Mouse (Mus musculus) kidney, embryonic 14.5 days (tissue): Measurements from ENCODE around the gene F13a1. TPM values are rescaled to one million over a fixed set of nuclear protein-coding genes. Genes with fewer than 3 reads are reported as not detected.

Experiments used
- ATAC-seq: fragments of 200-750 bp; cut with Nextera tagmentation; 2 replicates; pipeline ENCODE4 v1.8.0; 2017; ENCODE audit warnings: moderate number of reproducible peaks, mild to moderate bottlenecking, moderate TSS enrichment, moderate library complexity; ENCODE audit not compliant: low FRiP score, low TSS enrichment
- H3K27ac ChIP-seq: fragments of 300-500 bp; sonication (generic); 2 replicates; pipeline ENCODE4 v1.5.1; 2014; ENCODE audit warnings: low read depth, mild to moderate bottlenecking, low read length, moderate library complexity, mixed read lengths
- H3K27me3 ChIP-seq: fragments of 300-500 bp; sonication (generic); 2 replicates; pipeline ENCODE4 v1.6.1; 2014; ENCODE audit warnings: mild to moderate bottlenecking, low read length; ENCODE audit not compliant: control insufficient read depth, insufficient read depth
- H3K36me3 ChIP-seq: fragments of 300-500 bp; sonication (generic); 2 replicates; pipeline ENCODE4 v1.6.1; 2014; ENCODE audit warnings: low read length, mixed read lengths; ENCODE audit not compliant: control insufficient read depth, insufficient read depth
- H3K4me1 ChIP-seq: fragments of 300-500 bp; sonication (generic); 2 replicates; pipeline ENCODE4 v1.6.1; 2014; ENCODE audit warnings: low read length, mixed read lengths; ENCODE audit not compliant: control insufficient read depth, insufficient read depth
- H3K4me2 ChIP-seq: fragments of 300-500 bp; sonication (generic); replicated peaks from 2 replicates; pipeline ENCODE4 v1.6.1; 2014; ENCODE audit warnings: low read depth, mild to moderate bottlenecking, low read length
- H3K4me3 ChIP-seq: fragments of 300-500 bp; sonication (generic); 2 replicates; pipeline ENCODE4 v1.5.1; 2014; ENCODE audit warnings: mild to moderate bottlenecking, low read length
- H3K9ac ChIP-seq: fragments of 300-500 bp; sonication (generic); 2 replicates; pipeline ENCODE4 v1.6.1; 2014; ENCODE audit warnings: low read depth, mild to moderate bottlenecking, low read length, moderate library complexity
- H3K9me3 ChIP-seq: fragments of 300-500 bp; sonication (generic); 2 replicates; pipeline ENCODE4 v1.6.1; 2016; ENCODE audit warnings: low read length; ENCODE audit not compliant: control insufficient read depth
- WGBS: fragments of 180-500 bp; shearing (Covaris S2); extraction: QIAGEN DNeasy Blood & Tissue Kit; methylation state at CpG from one replicate; pipeline ENCODE4 v1.1.7; 2014; 5-methylcytosine and 5-hydroxymethylcytosine counted together
- polyA plus RNA-seq: library from polyadenylated mRNA; unstranded; fragments of >200 nt; fragmentation: Nextera tagmentation; extraction: Ambion mirVana; gene quantifications from 2 replicates; pipeline ENCODE4 v1.2.1, GENCODE M21; 2014

Gene F13a1
- polyA plus RNA-seq, 1 experiment from 2014 or later, result 5.5 TPM

GRCm38 (mm10) chr13:36988392-36988791 lies 61.7 kb downstream of the F13a1 start:
- Histone ChIP-seq H3K27me3 (no peaks in the 10 kb centered on the region), H3K4me1 (no peaks in the 10 kb centered on the region), H3K36me3 (no peaks in the 10 kb centered on the region), H3K4me2 (no peak overlapping the region), H3K4me3 (no peak overlapping the region), H3K9me3 (no peaks in the 10 kb centered on the region), H3K9ac (no peak overlapping the region), H3K27ac (no peak overlapping the region)
- 76% methylated on average over 4 of the region's 4 CpGs for WGBS
- ATAC-seq, result no peak

GRCm38 (mm10) chr13:36973016-36973415 lies 77.0 kb downstream of the F13a1 start:
- H3K4me2 ChIP-seq, result no peak overlapping the region
- 82% methylated on average over 2 of the region's 2 CpGs for WGBS
- no peak for ATAC-seq
- no peak overlapping the region for H3K9ac ChIP-seq
- no peaks in the 10 kb centered on the region for H3K4me1 ChIP-seq
- no peak overlapping the region for H3K27ac ChIP-seq
- H3K36me3 ChIP-seq, result no peaks in the 10 kb centered on the region
- H3K9me3 ChIP-seq, result no peaks in the 10 kb centered on the region
- no peaks in the 10 kb centered on the region for H3K27me3 ChIP-seq
- no peak overlapping the region for H3K4me3 ChIP-seq

- ATAC-seq, result no peak
- H3K27ac ChIP-seq, result no peak overlapping the region
- H3K36me3 ChIP-seq, result no peaks in the 10 kb centered on the region
- WGBS, result 63% methylated on average over 3 of the region's 3 CpGs
- no peak overlapping the region for H3K4me2 ChIP-seq
- H3K4me1 ChIP-seq, result no peaks in the 10 kb centered on the region
- no peaks in the 10 kb centered on the region for H3K27me3 ChIP-seq
- H3K9ac ChIP-seq, result no peak overlapping the region
- no peaks in the 10 kb centered on the region for H3K9me3 ChIP-seq
- no peak overlapping the region for H3K4me3 ChIP-seq
Observed at GRCm38 (mm10) chr13:36972226-36972625, 77.8 kb downstream of the F13a1 start.

DNA sequence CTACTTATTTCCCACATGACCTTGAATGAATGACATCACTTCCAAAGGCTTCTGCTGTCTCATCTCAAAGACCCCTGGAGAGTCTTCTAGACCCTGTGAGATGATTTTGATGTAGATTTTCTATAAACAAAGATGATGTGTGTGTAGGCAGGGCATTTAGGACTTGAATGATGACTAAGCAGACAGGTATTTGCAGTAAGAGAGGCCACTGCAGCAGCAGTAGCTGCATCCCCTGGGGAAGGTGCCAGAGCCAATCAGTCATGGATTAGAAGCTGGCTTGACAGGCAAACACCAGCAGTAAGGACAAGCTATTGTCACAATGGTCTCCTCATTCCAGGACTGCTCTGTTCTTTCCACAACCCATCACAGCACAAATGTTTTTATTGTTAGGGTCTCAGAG lies 87.1 kb downstream of the F13a1 start:
- ATAC-seq, result no peak
- H3K4me2 ChIP-seq, result no peak overlapping the region
- H3K9me3 ChIP-seq, result no peaks in the 10 kb centered on the region
- no peaks in the 10 kb centered on the region for H3K36me3 ChIP-seq
- no peak overlapping the region for H3K9ac ChIP-seq
- H3K4me1 ChIP-seq, result no peaks in the 10 kb centered on the region
- H3K27ac ChIP-seq, result no peak overlapping the region
- no peak overlapping the region for H3K4me3 ChIP-seq
- H3K27me3 ChIP-seq, result no peaks in the 10 kb centered on the region

DNA sequence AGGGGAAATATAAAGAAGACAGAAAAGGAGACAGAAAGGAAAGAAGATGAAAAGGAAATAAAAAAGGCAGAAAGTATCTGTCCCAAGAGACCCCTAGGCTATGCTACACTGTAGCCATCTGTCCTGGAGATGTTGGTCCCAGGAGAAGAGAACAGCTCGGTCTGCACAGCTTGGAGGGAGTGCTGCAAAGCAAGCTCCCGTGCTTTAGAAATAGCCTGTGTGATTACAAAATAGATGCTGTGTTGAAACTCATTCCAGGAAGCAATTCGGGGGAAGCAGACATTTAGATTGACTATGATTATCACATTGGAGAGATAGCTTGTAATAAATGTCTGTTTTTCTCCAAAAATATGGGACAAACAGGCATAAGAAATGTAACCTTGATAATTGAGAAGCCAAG lies 91.0 kb downstream of the F13a1 start:
- Histone ChIP-seq H3K4me1 (no peaks in the 10 kb centered on the region), H3K4me3 (no peak overlapping the region)
- WGBS, result 77% methylated on average over 3 of the region's 3 CpGs

DNA sequence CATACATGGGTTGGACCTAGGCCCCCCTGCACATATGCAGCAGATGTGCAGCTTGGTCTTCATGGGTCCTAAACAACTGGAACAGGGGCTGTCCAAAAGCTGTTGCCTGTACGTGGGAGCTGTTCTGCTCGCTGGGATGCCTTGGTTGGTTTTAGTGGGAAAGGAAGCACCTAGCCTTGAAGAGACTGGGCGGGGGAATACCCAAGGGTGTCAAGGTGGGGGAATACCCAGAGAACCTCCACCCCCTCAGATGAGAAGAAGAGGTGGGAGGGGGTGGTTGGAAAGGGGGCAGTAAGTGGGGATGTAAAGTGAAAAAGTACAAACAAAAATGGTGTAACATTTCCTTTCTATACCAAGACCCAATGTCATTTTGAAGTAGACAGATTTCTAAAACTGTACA lies 95.1 kb downstream of the F13a1 start:
- Histone ChIP-seq H3K27me3 (no peaks in the 10 kb centered on the region), H3K9ac (no peak overlapping the region), H3K4me3 (no peak overlapping the region), H3K36me3 (no peaks in the 10 kb centered on the region), H3K4me2 (no peak overlapping the region), H3K27ac (no peak overlapping the region), H3K9me3 (no peaks in the 10 kb centered on the region), H3K4me1 (no peaks in the 10 kb centered on the region)
- 85% methylated on average over 3 of the region's 3 CpGs for WGBS
- ATAC-seq, result no peak

More for the DNA sequence above, 91.0 kb downstream of the F13a1 start:
- H3K4me2 ChIP-seq, result no peak overlapping the region
- no peaks in the 10 kb centered on the region for H3K9me3 ChIP-seq
- ATAC-seq, result no peak
- H3K36me3 ChIP-seq, result no peaks in the 10 kb centered on the region
- H3K27me3 ChIP-seq, result no peaks in the 10 kb centered on the region
- H3K9ac ChIP-seq, result no peak overlapping the region
- H3K27ac ChIP-seq, result no peak overlapping the region

- H3K4me2 ChIP-seq, result no peak overlapping the region
- no peak overlapping the region for H3K27ac ChIP-seq
- H3K4me1 ChIP-seq, result no peaks in the 10 kb centered on the region
- ATAC-seq, result no peak
- no peaks in the 10 kb centered on the region for H3K9me3 ChIP-seq
- H3K9ac ChIP-seq, result no peak overlapping the region
- no peak overlapping the region for H3K4me3 ChIP-seq
- no peaks in the 10 kb centered on the region for H3K36me3 ChIP-seq
- no peaks in the 10 kb centered on the region for H3K27me3 ChIP-seq
Observed at GRCm38 (mm10) chr13:36953676-36954075, 96.4 kb downstream of the F13a1 start.

DNA sequence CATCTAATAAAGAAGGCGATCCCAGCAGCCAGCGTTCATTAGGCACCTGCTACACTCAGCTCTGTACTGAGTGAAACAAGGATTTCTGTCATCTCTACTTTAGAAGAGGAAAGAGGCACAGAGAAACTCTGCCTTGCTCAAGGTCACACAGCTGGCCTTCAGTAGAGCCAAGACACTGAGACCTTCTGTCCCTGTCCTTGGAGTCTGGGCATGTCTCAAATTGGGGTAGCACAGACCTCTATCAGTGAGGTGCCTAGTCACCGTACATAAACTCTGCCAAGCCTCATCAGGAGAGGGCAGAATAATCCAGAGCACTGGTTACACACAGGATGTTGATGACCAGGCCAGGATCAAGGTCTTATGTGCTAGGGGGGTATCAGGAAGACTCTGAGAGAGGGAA lies 108.2 kb downstream of the F13a1 start:
- Histone ChIP-seq H3K4me2 (no peak overlapping the region), H3K27ac (no peak overlapping the region), H3K27me3 (no peaks in the 10 kb centered on the region), H3K9ac (no peak overlapping the region), H3K4me3 (no peak overlapping the region), H3K36me3 (no peaks in the 10 kb centered on the region), H3K4me1 (no peaks in the 10 kb centered on the region), H3K9me3 (no peaks in the 10 kb centered on the region)
- 87% methylated on average over 3 of the region's 3 CpGs for WGBS
- ATAC-seq, result no peak

GRCm38 (mm10) chr13:36932066-36932465 lies 118.0 kb downstream of the F13a1 start:
- no peak overlapping the region for H3K27ac ChIP-seq
- H3K9me3 ChIP-seq, result no peaks in the 10 kb centered on the region
- H3K9ac ChIP-seq, result no peak overlapping the region
- no peaks in the 10 kb centered on the region for H3K27me3 ChIP-seq
- no peak overlapping the region for H3K4me3 ChIP-seq
- WGBS, result 84% methylated on average over 9 of the region's 9 CpGs
- ATAC-seq, result no peak
- H3K4me2 ChIP-seq, result no peak overlapping the region
- no peaks in the 10 kb centered on the region for H3K4me1 ChIP-seq
- H3K36me3 ChIP-seq, result no peaks in the 10 kb centered on the region

DNA sequence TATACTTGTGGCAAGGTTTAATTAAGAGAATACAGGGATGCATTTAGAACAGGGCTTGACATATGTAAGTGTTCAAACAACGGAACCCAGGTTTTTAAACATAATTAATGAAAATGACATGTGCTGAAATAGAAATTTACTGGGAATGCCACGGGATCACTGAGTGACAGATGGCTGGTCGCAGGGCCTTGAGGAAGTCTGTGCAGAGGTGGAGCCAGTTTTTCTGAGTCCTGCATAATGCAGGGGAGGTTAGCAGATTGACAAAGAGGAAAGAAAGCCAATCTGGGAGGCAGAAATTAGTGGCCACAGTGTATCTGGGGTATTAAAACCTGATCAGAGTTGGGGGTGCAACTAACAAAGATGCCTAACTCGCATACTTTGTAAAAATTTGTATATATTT lies 130.3 kb downstream of the F13a1 start:
- Histone ChIP-seq H3K4me3 (no peak overlapping the region), H3K9me3 (no peaks in the 10 kb centered on the region), H3K36me3 (no peaks in the 10 kb centered on the region), H3K4me2 (no peak overlapping the region), H3K9ac (no peak overlapping the region), H3K27ac (no peak overlapping the region), H3K4me1 (no peaks in the 10 kb centered on the region), H3K27me3 (no peaks in the 10 kb centered on the region)
- WGBS, result 67% methylated on average over 4 of the region's 4 CpGs
- no peak for ATAC-seq
